Mouse (Mus musculus): Measurements from ENCODE around the gene Cars.

The Cars gene

GRCm38 (mm10) chr7:143511335-143511712 lies 88.6 kb downstream of the Cars start:
- no peak for DNase-seq (ENCODE audit: low spot score)

- DNase-seq (ENCODE audit: low spot score), result no peak
Measured at GRCm38 (mm10) chr7:143510593-143511334, 89.1 kb downstream of the Cars start.

DNA sequence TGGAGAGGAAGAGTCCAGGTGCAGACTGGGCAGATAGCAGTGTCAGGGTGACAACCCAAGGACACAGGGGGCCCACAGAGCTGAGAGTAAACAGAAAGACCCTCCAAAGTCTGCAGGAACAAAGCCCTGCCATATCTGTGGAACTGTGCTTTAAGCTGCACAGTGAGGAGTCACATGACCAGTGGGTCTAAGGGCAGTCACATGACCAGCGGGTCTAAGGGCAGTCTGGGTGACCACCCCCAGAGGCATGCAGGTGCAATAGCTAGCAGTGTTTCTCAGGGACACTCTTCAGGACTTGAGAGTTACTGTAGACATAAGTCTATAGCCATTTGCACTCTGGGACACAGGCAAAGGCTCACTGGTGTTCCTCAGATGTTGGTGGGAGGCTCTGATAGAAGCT lies 90.3 kb downstream of the Cars start:
- DNase-seq (ENCODE audit: low spot score), result no peak
